Mouse (Mus musculus) cortical plate, adult 2 months (tissue): ENCODE data around the gene Tbc1d9b. TPM values are rescaled to one million over a fixed set of nuclear protein-coding genes. Genes with fewer than 3 reads are reported as not detected.

Source experiments
- H3K27ac ChIP-seq: fragments of 200-500 bp; 2 replicates; pipeline ENCODE4 v1.5.1; 2012; ENCODE audit warnings: low read length, control low read depth, inconsistent platforms; ENCODE audit not compliant: insufficient read depth
- H3K4me1 ChIP-seq: fragments of 200-500 bp; 2 replicates; pipeline ENCODE4 v1.6.1; 2011; ENCODE audit warnings: low read length; ENCODE audit not compliant: control insufficient read depth, insufficient read depth
- H3K4me3 ChIP-seq: fragments of 200-500 bp; 2 replicates; pipeline ENCODE4 v1.5.1; 2011; ENCODE audit warnings: mild to moderate bottlenecking, low read length, control low read depth; ENCODE audit not compliant: insufficient read depth
- CTCF ChIP-seq: fragments of 200-500 bp; IDR thresholded peaks from 2 replicates; pipeline ENCODE4 v1.5.1; 2011; ENCODE audit warnings: mild to moderate bottlenecking, control low read depth, low read length; ENCODE audit not compliant: insufficient read depth; ENCODE audit errors: extremely low read depth
- POLR2A ChIP-seq: fragments of 200-500 bp; IDR thresholded peaks from 2 replicates; pipeline ENCODE4 v1.6.1; 2011; ENCODE audit warnings: mild to moderate bottlenecking, low read length, control low read depth; ENCODE audit not compliant: insufficient read depth; ENCODE audit errors: extremely low read depth
- polyA plus RNA-seq: library from polyadenylated mRNA; depleted of rRNA; stranded (reverse); fragments of >200 nt; gene quantifications from 2 replicates; pipeline ENCODE4 v1.2.3, GENCODE M21; 2012; rRNA removed

Gene Tbc1d9b
- polyA plus RNA-seq: 162 and 188 TPM in 2 replicates

DNA sequence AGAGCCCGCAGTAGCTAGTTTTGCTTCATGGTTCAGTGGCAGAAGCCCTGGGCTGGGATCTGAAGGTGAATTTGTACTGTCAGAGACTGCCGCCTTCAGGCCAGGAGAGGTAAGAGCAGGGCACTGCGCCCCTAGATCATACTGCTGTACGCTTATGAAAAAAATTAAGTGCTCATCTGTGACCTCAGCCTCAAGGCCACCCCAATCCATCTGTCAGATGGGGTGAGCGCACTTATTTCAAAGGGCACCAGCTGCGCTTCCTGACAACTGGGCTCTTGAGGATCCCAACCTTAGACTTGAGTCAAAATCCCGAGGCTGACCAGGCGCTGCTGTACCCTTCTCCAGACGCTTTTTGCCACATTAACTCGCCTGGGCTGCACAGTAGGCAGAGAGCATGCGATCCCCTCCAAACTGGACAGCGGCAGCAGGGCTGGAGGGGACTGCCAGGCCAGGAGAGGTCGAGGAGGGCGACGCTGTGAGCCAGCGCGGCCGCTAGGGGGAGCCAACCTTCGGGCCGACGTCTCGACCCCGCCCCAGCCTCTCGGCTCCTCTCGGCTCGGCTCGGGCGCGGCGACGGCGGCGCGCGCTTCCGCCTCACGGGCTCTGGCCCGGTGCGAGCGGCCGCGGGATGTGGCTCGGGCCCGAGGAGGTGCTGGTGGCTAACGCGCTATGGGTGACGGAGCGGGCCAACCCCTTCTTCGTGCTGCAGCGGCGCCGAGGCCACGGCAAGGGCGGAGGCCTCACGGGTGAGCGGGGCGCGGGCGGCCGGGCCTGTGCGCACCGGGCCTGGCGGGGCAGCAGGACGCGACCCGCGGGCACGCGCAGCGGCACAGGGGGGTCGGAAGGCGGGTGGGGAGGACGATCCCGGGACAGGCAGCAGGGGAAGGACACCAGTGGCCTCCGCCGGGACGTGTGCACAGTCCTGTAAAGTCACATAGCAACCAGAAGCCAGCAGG lies at the start of gene Tbc1d9b:
Gene Tbc1d9b (plus strand): TSS at position 586 of the 956 bp plus-strand sequence.
- Histone ChIP-seq H3K27ac (peak within 1 kb of the TSS; percentile 74), H3K4me1 (peaks cover 5% of the 10 kb centered on the region), H3K4me3 (peak within 1 kb of the TSS; percentile 95)
- TF ChIP-seq CTCF: peak; percentile 97
- peak; percentile 64 for TF ChIP-seq POLR2A

DNA sequence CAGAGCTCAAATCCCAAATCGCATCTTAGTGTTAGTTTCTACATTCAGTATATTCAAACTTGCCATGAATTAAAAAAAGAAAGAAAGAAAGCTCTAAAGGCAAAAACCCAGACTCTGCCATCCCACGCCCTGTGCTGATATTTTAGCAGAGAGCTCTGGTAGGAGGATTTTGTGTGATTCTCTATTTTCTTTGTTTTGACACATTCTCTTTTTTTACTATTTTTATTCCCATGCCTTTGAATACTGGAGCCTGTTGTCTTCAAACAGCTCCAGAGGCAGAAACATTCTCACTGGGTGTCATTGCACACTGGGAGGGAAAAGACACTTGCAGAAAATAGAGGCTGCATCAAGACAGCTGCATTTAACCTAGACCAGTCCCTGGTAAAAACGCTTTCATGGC lies 45.0 kb upstream of the Tbc1d9b start:
- Histone ChIP-seq H3K4me3 (no peak overlapping the region), H3K4me1 (peaks cover 11% of the 10 kb centered on the region; the same call in 1 of the 2 replicates), H3K27ac (peak overlapping the region; percentile 72; the same call in 1 of the 2 replicates)
- TF ChIP-seq POLR2A: no peak
- no peak for TF ChIP-seq CTCF

DNA sequence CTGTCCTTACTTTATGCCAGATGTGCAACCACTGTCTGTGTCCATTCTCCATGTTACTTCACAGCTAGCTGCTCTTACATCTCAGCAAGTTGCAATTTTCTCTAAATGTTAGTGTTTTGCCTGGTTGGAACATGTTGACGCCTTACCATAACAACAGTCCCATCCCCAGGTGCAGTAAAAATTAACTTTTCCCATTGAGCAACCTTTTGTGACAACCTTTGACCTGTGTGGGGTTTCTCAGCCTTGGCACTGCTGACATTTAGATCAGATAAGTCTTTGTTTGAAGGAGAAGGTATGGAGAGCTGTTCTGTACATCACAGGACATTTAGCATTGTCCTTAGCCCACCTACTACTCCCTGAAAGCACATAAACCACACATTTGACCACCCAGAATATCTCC lies 41.4 kb upstream of the Tbc1d9b start:
- TF ChIP-seq POLR2A (no peak), CTCF (no peak)
- H3K27ac ChIP-seq: no peak overlapping the region

DNA sequence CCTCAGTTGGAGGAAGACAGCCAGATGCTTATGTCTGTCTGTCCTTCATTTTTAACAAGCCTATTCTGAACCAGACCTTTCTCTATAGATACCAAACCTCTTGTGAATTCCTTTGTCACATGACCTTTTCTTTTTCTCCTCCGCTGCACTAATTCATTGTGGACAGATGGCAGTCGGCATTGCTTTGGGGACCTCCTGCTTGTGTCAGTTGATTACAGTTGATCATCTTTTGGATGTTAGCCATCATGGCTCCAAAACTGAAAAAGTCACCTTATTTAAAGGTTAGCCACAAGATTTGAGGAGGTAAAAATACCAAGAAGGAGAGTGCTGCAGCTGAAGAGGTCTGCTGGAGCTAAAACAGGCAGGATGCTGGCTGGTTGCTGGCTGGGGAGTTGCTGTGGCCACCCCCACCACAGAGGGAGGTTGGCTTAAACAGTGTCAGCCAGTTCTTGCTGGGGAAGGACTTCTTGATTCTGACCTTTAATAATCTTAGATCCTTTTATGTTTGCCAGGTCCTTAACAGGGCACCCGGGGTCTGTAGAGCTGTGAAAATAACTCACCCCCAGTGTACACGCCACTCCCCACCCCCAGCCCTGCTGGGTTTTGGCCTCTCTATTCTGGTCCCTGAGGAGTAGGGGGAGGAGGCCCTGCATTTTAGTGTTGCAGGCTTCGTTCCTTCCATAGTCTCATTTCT lies 40.1 kb upstream of the Tbc1d9b start:
- TF ChIP-seq CTCF (no peak), POLR2A (no peak)
- H3K27ac ChIP-seq: no peak overlapping the region
- H3K4me1 ChIP-seq: peaks cover 4% of the 10 kb centered on the region; the same call in 1 of the 2 replicates
- no peak overlapping the region for H3K4me3 ChIP-seq

More for the DNA sequence above, 41.4 kb upstream of the Tbc1d9b start:
- no peak overlapping the region for H3K4me3 ChIP-seq
- peaks cover 11% of the 10 kb centered on the region; the same call in 1 of the 2 replicates for H3K4me1 ChIP-seq

DNA sequence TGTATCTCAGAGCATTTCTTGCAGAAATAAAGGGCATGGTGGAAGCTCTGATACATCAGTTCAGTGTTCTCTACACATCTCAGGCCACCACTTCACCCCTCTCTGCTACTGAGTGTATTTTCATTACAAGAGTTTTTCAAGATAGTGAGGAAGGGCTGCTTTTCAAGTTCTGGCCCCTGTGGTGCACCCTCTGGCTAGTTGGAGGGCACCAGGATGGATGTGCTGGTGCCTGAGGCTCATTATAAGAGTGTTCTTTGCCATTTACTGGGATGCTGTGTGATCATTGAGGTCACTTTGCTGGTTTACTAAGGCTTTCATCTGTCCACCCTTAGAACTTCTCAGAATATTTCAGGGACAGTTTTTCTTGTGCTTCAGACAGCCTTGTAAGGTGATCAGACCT lies 39.5 kb upstream of the Tbc1d9b start:
- Histone ChIP-seq H3K27ac (no peak overlapping the region), H3K4me3 (no peak overlapping the region), H3K4me1 (peaks cover 4% of the 10 kb centered on the region; the same call in 1 of the 2 replicates)
- TF ChIP-seq POLR2A: no peak
- no peak for TF ChIP-seq CTCF

DNA sequence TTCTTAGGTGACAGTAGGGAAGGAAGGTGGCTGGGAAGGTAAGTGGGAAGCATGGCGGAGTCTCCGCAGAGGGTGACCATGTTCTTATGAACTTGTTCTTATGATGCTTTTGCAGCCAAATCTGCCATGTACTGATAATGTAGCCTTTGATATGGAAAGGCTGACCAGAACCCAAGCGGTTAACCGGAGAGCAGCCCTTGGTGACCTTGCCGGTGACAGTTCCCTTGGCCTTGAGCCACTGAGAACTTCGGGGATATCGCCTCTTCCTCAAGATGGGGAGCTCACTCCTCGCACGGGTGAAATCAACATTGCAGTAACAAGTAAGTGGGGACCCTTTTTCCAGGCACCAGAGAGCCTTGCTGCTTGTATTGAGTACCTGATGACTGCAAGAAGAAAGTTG lies 35.5 kb upstream of the Tbc1d9b start:
- Histone ChIP-seq H3K4me1 (peaks cover 6% of the 10 kb centered on the region; the same call in 1 of the 2 replicates), H3K4me3 (no peak overlapping the region), H3K27ac (no peak overlapping the region)
- no peak for TF ChIP-seq POLR2A
- TF ChIP-seq CTCF: no peak

DNA sequence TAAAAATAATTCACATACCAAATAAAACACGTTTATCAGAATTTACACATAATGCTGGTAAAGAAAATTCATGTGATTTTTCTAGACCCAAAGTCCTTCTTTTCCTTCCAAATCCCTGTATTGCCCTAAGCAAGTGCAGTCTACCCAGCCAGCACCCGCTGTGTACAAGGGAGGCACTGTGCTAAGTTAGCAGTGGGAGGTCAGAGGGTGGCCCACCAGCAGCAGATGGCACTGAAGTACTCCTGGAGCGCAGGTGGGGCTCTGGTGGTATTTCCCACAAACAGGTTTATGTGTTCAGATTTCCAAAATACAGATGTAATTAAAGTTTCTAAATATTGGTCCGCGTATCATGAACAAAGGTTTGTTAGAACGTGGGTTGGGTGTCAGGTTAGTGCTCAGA lies 34.1 kb upstream of the Tbc1d9b start:
- H3K27ac ChIP-seq: no peak overlapping the region
- H3K4me1 ChIP-seq: peaks cover 4% of the 10 kb centered on the region; the same call in 1 of the 2 replicates
- no peak overlapping the region for H3K4me3 ChIP-seq
- TF ChIP-seq CTCF (no peak), POLR2A (no peak)

DNA sequence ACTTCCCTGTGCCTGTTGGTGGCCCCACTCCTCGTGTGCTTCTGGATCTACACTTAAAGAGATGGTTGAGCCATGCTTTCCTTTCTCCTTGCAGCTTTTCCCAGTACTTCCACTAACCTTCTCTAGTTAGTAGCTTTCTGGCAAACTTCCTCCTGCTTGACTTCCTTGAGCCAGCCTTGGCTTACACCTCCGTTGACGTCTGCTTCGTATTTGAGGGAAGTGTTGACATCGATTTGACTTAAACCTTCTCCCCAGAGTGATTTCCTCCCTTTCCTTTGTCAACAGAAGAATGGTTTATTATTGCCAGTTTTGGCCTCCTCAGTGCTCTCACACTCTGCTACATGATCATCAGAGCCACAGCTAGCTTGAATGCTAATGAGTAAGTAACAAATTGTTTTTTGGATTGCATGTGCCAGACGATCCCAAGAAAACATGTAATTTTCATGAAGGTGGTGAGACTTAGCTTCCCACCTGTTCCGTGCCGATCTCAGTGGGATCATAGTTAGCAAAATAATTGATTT lies 32.2 kb upstream of the Tbc1d9b start:
- TF ChIP-seq CTCF: no peak
- TF ChIP-seq POLR2A: no peak
- Histone ChIP-seq H3K27ac (no peak overlapping the region), H3K4me1 (peaks cover 4% of the 10 kb centered on the region; the same call in 1 of the 2 replicates), H3K4me3 (no peak overlapping the region)

DNA sequence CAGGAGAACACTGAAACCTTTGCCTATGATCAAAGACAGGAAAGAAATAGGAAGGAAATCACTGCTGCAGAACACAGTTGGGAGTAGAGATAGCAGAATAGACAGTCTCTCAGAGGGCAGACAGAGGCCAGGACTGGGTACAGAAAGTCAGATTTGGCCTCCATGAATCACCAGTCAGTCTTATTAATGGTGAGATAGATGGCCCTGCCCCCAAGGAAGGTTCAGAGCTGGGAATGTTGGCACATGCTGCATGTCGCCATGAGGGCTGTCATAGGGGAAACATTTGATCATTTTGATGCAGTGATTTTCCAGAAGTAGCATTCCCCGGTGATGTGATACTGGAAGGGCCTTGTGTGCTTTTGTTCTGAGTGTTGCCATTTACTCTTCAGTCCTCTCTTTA lies 31.5 kb upstream of the Tbc1d9b start:
- TF ChIP-seq POLR2A (no peak), CTCF (no peak)
- peaks cover 4% of the 10 kb centered on the region; the same call in 1 of the 2 replicates for H3K4me1 ChIP-seq
- no peak overlapping the region for H3K27ac ChIP-seq
- no peak overlapping the region for H3K4me3 ChIP-seq
